ENCODE assay signal across 8 mouse cellular contexts in the genomic region with DNA sequence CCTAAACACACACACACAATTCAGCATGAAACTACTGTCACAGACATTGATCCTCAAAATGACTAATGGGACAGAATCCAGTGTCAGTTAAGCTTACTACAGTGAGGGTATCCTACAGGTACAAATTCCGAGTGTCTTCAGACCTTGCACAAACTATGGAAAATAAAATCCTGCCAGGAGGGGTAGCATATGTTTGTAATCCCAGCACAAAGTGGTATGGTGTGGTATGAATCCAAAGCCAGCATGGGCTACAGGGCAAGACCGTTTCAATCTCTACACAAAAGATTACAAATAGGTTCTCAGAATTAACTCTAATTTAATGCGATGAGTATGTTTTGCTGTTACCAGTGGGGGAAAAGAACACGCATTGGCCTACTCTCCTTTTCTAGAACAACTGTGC. TPM values are rescaled to one million over a fixed set of nuclear protein-coding genes. Genes with fewer than 3 reads are reported as not detected.
A peak's percentile ranks its signal among the peaks of the same experiment; 100 is the strongest.
DNase-seq lines count a peak whose midpoint lies in the region; ATAC-seq and TF ChIP-seq lines count a peak whose summit lies in the region.

A gene (plus strand): TSS at position 301 of the 400 bp plus-strand sequence.

- H3K4me2 ChIP-seq in lung, postnatal 0 days (replicated peaks; ENCODE audit: low read depth, low read length) = peak within 1 kb of the TSS; percentile 93
- H3K4me2 ChIP-seq in embryonic facial prominence, embryonic 14.5 days (ENCODE audit: low read depth, low read length) = peak within 1 kb of the TSS; percentile 93
- H3K4me2 ChIP-seq in limb, embryonic 14.5 days (replicated peaks; ENCODE audit: low read depth, low read length, severe bottlenecking) = peak within 1 kb of the TSS; percentile 95

- no peak for ATAC-seq in lung, postnatal 0 days
- no peak for ATAC-seq in embryonic facial prominence, embryonic 14.5 days (ENCODE audit: low read depth)
- no peak for ATAC-seq in limb, embryonic 14.5 days (ENCODE audit: low FRiP score, low read depth)
- no peak for ATAC-seq in inflammation-experienced regulatory T-cells, adult 6 months

- no peak for TF ChIP-seq POLR2A in limb, embryonic 14.5 days (IDR thresholded peaks at IDR 0.05; ENCODE audit: borderline replicate concordance, extremely low read depth, insufficient read depth, insufficient read length)

- intact Hi-C loops in heart, postnatal 25 days (cut with DNase I) = loop anchor here (5.0 kb wide), 1 partner anchor 116 kb away; no protein-coding TSS in a partner anchor

- H3K4me1 ChIP-seq in lung, postnatal 0 days (ENCODE audit: insufficient read depth, low read depth, low read length) = no peaks in the 10 kb centered on the region
- H3K4me1 ChIP-seq in embryonic facial prominence, embryonic 14.5 days (ENCODE audit: control insufficient read depth, insufficient read depth, low read length) = peaks cover 9% of the 10 kb centered on the region
- H3K4me1 ChIP-seq in limb, embryonic 14.5 days (ENCODE audit: control insufficient read depth, insufficient read depth, low read length) = peaks cover 11% of the 10 kb centered on the region

- H3K9me3 ChIP-seq in lung, postnatal 0 days (ENCODE audit: low read length) = no peaks in the 10 kb centered on the region
- H3K9me3 ChIP-seq in embryonic facial prominence, embryonic 14.5 days (ENCODE audit: control insufficient read depth, low read length) = no peaks in the 10 kb centered on the region
- H3K9me3 ChIP-seq in limb, embryonic 14.5 days (ENCODE audit: control insufficient read depth, low read length) = no peaks in the 10 kb centered on the region

- no peak for TF ChIP-seq CTCF in lung, postnatal 0 days (IDR thresholded peaks at IDR 0.05)

- H3K4me3 ChIP-seq in lung, postnatal 0 days (ENCODE audit: low read depth, low read length) = peak within 1 kb of the TSS; percentile 96
- H3K4me3 ChIP-seq in embryonic facial prominence, embryonic 14.5 days (ENCODE audit: low read depth, low read length) = peak within 1 kb of the TSS; percentile 93
- peak within 1 kb of the TSS; percentile 94 for H3K4me3 ChIP-seq in limb, embryonic 14.5 days (replicated peaks; ENCODE audit: low read length)

- peak within 1 kb of the TSS; percentile 98 for H3K9ac ChIP-seq in lung, postnatal 0 days (replicated peaks; ENCODE audit: low read depth)
- peak within 1 kb of the TSS; percentile 97 for H3K9ac ChIP-seq in embryonic facial prominence, embryonic 14.5 days (ENCODE audit: low read depth, low read length)
- H3K9ac ChIP-seq in limb, embryonic 14.5 days (ENCODE audit: low read depth, low read length, severe bottlenecking) = peak within 1 kb of the TSS; percentile 96

- DNase-seq in lung, postnatal 0 days (ENCODE audit: low spot score) = no peak
- no peak for DNase-seq in lung, postnatal 14 days
- DNase-seq in embryonic facial prominence, embryonic 14.5 days (ENCODE audit: low spot score) = no peak
- DNase-seq in heart, postnatal 25 days (ENCODE audit: low spot score) = no peak
- no peak for DNase-seq in limb, embryonic 14.5 days (ENCODE audit: low spot score)
- DNase-seq in Muller cell, postnatal 12 days (ENCODE audit: inconsistent ontology term) = no peak
- DNase-seq in ovary, postnatal 36 days (ENCODE audit: low spot score) = no peak

- TF ChIP-seq EP300 in lung, postnatal 0 days (IDR thresholded peaks at IDR 0.05) = no peak

- H3K27me3 ChIP-seq in lung, postnatal 0 days (replicated peaks; ENCODE audit: insufficient read depth, low read length) = no peaks in the 10 kb centered on the region
- H3K27me3 ChIP-seq in embryonic facial prominence, embryonic 14.5 days (replicated peaks; ENCODE audit: control insufficient read depth, insufficient read depth, low read length) = no peaks in the 10 kb centered on the region
- no peaks in the 10 kb centered on the region for H3K27me3 ChIP-seq in limb, embryonic 14.5 days (ENCODE audit: control insufficient read depth, insufficient read depth, low read length)

- peak within 1 kb of the TSS; percentile 92 for H3K27ac ChIP-seq in lung, postnatal 0 days (ENCODE audit: low read length)
- H3K27ac ChIP-seq in embryonic facial prominence, embryonic 14.5 days (replicated peaks; ENCODE audit: low read depth, low read length) = peak within 1 kb of the TSS; percentile 91
- peak within 1 kb of the TSS; percentile 91 for H3K27ac ChIP-seq in limb, embryonic 14.5 days (replicated peaks; ENCODE audit: low read depth, low read length)

- 19% methylated on average over 4 of the region's 4 CpGs for WGBS in lung, postnatal 0 days
- 20% methylated on average over 4 of the region's 4 CpGs for WGBS in embryonic facial prominence, embryonic 14.5 days
- 19% methylated on average over 4 of the region's 4 CpGs for WGBS in limb, embryonic 14.5 days

- H3K36me3 ChIP-seq in lung, postnatal 0 days (ENCODE audit: insufficient read depth, low read length) = 0 out of 2 replicates have a peak, but pooled peaks cover 2% of the 10 kb centered on the region
- peaks cover 17% of the 10 kb centered on the region for H3K36me3 ChIP-seq in embryonic facial prominence, embryonic 14.5 days (ENCODE audit: control insufficient read depth, insufficient read depth, low read length)
- H3K36me3 ChIP-seq in limb, embryonic 14.5 days (ENCODE audit: control insufficient read depth, insufficient read depth, low read length) = peaks cover 21% of the 10 kb centered on the region

RNA-seq across cellular contexts. Expression of the gene that starts here (rescaled TPM):
- polyA plus RNA-seq in lung, postnatal 0 days (2015; fragmentation: Nextera tagmentation; extraction: Ambion mirVana) = 7.3 and 8.0 TPM in 2 replicates
- 13.2 and 14.8 TPM in 2 replicates for polyA plus RNA-seq in embryonic facial prominence, embryonic 14.5 days (2014; fragmentation: Nextera tagmentation; extraction: Ambion mirVana)
- total RNA-seq in heart, postnatal 25 days (2021) = 10 to 100 TPM; 33.1 to 34.4 TPM
- 47.4 and 63.1 TPM in 2 replicates for polyA plus RNA-seq in limb, embryonic 14.5 days (2012; rRNA removed)
- 15.8 and 17.6 TPM in 2 replicates for polyA plus RNA-seq in limb, embryonic 14.5 days (2014; fragmentation: Nextera tagmentation; extraction: Ambion mirVana)
- 1 to 10 TPM in 1 of 3 experiments, under 1 TPM in 2; 0.29 to 1.1 (median 0.66) TPM for polyA plus RNA-seq in inflammation-experienced regulatory T-cells, adult 6 months (2017; shearing (Covaris generic))
